Mouse (Mus musculus) heart, adult 8-10 months (tissue): ENCODE measurements around the gene Sox6. TPM values are rescaled to one million over a fixed set of nuclear protein-coding genes. Genes with fewer than 3 reads are reported as not detected.

Experiments used
- DNase-seq: peaks from one replicate; pipeline ENCODE4 v3.0.0; 2022; ENCODE audit warnings: low spot score
- total RNA-seq, 4 experiments: library from RNA; stranded (reverse); gene quantifications; 2 replicates each; pipeline ENCODE4 v1.2.4; 2022

Sox6 gene
- total RNA-seq, 4 experiments from 2014 or later, result 21.3 to 32.2 (median 26.4) TPM

DNA sequence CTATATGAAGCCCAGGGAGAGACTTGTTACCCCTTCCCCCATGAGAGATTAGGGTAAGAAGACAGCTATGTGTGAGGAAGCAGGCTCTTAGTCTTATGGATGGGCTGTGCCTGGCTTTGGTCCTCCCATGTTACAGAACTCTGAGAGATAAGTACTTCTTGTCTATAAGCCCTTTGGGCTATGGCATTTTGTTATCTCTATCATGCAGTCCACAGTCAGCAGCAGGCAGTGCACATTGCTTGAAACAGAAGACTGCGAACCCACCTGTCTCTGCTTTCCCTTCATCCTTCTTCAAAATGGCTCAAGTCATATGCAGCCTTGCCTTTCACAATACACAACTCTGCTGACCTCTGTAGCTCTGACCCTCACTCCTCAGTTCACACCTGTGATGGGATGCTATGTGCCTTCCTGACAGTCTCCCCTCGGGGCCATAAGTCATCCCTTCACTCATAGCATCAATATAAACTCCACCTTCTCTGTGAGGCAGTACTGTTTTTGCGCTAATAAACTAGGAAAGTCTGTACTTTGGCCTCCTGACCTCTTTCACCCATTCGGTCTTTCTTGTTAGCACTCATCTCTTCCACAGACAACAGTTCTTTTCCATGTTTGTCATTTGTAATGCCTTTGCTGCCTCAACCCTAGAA is 143.4 kb downstream of the Sox6 start:
- DNase-seq, result no peak

GRCm38 (mm10) chr7:115891482-115891881 is 147.1 kb downstream of the Sox6 start:
- no peak for DNase-seq

DNA sequence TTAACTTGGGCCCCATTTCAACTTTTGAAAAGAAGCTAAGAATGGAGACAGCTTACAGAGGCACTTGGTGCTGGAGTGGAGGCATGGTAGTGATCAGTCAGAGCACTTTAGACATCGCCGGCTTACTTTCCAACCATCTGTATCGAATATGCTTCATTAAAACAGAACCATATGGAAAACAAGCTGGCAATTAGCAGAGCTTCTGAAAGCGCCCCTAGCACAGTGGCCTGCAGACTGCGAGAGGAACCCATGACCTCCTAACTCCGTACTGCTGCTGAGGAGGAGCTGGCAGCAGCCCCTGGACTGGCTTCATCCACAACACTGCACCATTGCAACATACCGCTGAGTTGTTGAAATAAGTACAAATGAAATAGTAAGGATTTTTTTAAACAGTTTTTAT is 148.7 kb downstream of the Sox6 start:
- DNase-seq, result no peak

DNA sequence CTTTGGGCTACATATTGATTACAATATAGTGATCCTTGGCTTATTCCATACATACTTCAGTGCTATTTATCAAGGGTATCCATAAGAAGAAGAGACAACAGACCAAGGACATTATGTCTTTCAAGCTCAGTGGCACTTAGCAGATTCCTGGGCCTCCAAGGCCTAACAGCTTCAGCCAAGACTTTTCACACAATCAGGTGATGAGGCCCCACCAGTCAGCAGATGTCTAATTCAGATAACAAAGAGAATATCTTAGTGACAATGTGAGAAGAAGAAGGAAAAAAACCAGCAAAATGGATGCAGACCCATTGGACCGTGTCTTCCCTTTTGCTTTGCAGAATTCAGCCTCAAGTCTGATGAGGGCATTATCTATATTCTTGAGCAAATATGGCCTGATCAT is 150.0 kb downstream of the Sox6 start:
- DNase-seq, result no peak

DNA sequence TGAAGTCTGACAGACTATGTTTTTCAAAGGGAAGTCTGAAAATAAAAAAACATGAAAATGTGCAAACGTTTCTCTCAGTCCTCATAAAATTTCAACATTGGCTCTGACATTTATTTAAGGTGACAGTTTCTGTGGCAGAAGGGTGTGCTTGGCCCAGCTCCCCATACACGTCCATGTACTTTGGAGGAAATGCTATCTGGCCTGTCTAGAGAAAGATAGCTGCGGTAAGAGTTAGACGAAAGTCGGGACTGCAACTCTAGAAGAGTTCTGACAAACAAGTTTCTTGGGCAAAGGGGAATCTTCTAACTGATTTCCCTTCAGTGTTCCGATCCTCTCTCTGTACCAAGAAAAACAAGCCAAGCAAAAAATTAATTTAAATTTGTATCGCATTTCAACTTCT is 150.5 kb downstream of the Sox6 start:
- no peak for DNase-seq

DNA sequence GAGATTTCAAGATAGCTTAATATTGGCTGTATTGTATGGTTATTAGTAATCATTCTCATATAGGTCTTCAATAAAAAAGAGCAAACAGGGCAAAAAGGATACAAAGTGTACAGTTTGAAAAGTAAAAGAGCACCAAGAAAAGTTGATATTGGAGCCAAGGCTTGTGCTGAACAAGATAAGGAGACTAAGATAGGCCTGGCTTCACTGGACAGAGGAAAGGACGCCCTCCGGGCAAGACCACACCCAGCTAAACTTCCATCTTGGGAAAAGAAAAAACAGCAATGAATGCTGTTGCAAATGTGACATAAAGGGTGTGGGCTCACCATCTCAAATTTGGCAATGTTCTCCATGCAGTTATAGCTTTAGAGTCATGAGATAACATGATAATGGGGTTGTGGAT is 165.7 kb downstream of the Sox6 start:
- DNase-seq, result no peak

GRCm38 (mm10) chr7:115868504-115868903 is 170.1 kb downstream of the Sox6 start:
- no peak for DNase-seq

- no peak for DNase-seq
These were observed 170.9 kb downstream of the Sox6 start for GRCm38 (mm10) chr7:115867518-115868270.

- no peak for DNase-seq
These were observed 171.7 kb downstream of the Sox6 start for GRCm38 (mm10) chr7:115866698-115867500.

DNA sequence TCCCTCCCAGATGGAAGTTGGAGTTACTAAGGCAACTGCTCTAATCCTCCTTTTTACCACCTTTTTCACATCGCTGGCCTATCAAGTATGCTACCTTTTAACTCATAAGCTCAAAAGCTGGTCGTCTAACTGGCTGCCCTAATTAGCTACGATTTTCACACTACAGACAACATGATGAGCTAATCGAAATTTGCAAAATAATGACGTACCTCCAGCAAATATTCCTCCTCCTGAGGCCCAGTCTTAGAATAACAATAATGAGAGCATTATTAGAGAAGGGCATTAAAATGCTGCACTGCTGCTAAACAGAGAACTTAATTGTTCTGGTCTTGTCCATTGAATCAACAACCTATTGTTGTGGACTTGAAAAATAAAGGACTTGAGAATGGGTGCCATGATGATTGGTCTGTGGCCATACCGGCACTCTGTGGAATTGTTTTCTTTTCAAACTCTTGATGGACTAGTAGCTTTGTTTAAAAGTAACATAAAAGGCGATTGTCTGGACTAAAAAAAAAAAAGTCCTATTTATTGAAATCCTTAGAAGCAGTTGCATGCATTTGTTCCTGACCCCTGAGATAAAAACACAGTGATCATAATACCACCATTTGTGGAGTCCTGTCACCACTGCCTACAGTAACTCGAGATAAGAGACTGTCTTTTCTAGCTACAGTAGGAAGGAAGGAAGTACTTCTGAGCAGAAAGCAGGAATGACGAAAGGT is 172.5 kb downstream of the Sox6 start:
- DNase-seq, result no peak

GRCm38 (mm10) chr7:115865231-115865630 is 173.4 kb downstream of the Sox6 start:
- peak; percentile 3 for DNase-seq

GRCm38 (mm10) chr7:115864411-115864810 is 174.2 kb downstream of the Sox6 start:
- no peak for DNase-seq

DNA sequence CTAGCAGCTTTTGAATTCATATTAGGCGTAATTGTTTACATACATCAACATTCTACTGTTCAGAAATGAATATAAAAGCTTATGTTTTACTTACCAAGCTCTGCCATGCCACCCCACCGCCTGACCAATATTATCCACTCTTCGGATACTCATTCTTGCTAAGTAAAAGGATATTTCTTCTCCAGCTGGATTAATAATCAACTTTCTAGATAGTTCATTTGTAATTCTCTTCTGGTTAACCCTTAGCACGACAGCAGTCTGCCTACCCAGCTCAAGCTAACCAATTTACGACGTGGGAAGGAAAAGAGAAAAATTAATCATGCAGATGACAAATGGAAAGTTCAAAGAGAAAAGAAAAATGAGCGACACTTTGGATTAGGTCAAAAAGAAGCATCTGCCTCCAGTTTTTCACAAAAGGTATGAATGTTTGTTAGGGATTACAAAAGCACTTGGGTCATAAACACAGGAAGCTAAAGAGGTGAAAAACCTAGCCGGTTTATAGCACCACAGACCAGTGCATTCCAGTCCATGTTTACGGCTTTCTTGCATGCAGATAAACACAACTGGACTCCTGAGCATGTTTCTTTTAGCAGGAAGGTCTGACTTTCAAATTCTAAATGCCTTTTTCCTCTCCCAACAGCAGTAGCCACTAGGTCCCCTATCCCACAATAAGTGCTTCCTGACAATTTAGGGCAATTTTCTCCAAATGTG is 178.8 kb downstream of the Sox6 start:
- DNase-seq, result no peak

DNA sequence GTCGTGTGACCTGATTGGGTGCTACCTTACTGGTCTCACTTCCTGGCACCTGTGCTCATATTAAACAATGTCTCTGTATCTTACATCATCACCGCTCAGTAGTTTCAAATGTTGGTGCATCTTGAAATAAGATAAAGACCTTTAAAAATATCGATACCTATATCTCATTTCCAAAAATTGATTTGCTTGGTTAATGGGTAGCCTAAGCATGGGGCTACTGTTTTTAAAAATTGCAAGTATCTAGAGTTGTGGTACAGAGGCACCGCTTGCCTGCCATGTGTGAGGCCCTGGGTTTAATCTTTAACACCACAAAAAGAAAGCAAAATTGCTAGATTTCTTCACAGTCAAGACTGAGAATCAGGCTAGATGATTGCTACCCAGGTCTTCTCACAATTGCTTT is 187.5 kb downstream of the Sox6 start:
- DNase-seq, result no peak

GRCm38 (mm10) chr7:115845791-115846366 is 192.7 kb downstream of the Sox6 start:
- DNase-seq, result no peak

- no peak for DNase-seq
These were observed 193.7 kb downstream of the Sox6 start for GRCm38 (mm10) chr7:115844910-115845309.

GRCm38 (mm10) chr7:115844431-115844830 is 194.2 kb downstream of the Sox6 start:
- peak; percentile 41 for DNase-seq

GRCm38 (mm10) chr7:115842251-115842650 is 196.3 kb downstream of the Sox6 start:
- no peak for DNase-seq

DNA sequence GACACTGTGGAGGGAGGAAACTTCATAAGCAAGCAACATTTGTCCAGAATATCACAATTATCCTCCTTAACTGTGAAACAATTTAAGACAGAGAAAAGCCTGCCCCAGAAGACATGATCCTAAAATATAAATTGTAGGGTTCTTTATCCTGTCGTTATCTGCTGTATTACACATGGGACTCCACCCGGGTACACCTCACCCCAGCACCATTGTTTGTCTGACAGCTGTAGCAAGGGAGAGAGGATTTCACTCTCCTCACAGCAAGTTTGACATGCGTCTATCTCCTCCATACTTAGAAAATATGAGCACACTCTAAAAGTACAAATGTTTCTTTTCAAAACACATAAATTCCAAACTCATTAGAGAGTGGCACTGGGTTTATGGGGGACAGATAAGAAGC is 198.0 kb downstream of the Sox6 start:
- DNase-seq, result no peak

DNA sequence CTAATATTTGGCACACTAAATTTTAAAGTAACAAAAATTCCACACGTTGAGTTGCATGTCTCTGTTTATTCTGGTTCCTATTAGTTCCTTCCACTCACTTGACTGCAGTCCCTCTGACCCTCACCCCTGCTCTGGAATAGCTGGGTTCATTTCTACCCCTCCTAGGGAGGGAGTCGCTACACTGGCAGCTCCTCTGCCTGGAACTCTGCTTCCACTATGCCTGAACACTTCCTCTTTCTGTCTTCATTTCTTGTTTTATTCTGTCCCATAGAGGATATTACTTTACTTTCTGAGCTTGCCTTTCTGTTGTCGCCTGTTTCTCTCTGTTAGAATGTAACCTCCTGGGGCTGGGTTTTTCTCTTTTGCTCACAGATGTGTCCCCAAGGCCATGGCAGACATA is 203.6 kb downstream of the Sox6 start:
- DNase-seq, result no peak

DNA sequence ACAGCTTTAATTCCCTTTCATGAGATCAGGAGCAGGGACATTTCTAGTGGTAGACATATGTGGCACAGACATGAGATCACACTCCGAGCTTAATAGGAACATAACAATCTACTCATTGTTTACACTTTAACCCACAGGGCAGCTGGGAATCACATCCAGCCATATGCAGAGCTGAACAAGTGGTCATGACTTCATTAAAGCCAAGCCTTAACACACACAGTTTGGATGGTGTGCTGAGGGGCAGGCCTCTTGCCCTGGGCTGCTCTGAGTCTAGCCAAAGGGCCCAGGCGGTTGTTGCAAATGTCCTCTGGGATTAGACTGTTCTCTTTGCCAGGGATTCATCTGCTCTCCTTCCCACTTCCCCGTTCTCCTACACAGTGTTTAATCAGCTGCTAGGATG is 204.9 kb downstream of the Sox6 start:
- DNase-seq, result no peak
